ENCODE assay signal across 18 mouse cellular contexts in the genomic region with DNA sequence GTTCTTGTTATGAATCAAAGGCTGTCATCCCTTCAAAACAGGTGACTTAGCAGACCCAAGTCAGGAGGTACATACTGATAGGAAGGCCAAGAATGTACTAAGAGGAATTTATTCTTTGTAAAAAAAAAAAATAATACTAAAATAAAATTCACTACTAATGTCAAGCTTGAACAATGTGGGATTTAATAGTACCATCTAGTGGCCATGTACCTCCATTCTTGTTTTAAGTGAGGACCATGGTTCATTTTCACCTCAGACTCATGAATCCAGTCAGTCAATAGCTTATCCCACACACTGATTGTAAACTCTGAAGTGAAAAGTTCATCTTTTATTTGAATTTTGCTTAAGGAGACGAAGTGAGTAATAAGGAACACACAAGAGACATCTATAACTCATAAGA. TPM values are rescaled to one million over a fixed set of nuclear protein-coding genes. Genes with fewer than 3 reads are reported as not detected.
DNase-seq lines count a peak whose midpoint lies in the region; ATAC-seq and TF ChIP-seq lines count a peak whose summit lies in the region.
"Had no signal": no experiment of that assay in that cellular context is flagged by ENCODE, and none has a peak within 500 bp of the region (broad histone marks: within the 10 kb centered on the region; RNA-seq: fewer than 3 reads in every experiment).

No protein-coding gene starts in this region.

- intact Hi-C loops in heart, adult 2 months (cut with DNase I): no loop called here

- no peaks in the 10 kb centered on the region for H3K4me1 ChIP-seq in heart, adult 2 months (ENCODE audit: control insufficient read depth, insufficient read depth, low read length)
- H3K4me1 ChIP-seq in kidney, postnatal 0 days (replicated peaks; ENCODE audit: insufficient read depth, low read length): no peaks in the 10 kb centered on the region
- H3K4me1 ChIP-seq in lung, postnatal 0 days (ENCODE audit: insufficient read depth, low read depth, low read length): no peaks in the 10 kb centered on the region
- H3K4me1 ChIP-seq: heart, embryonic 10.5 days; hindbrain, embryonic 12.5 days had no signal

- 0 out of 2 replicates have a peak, but pooled peaks cover 2% of the 10 kb centered on the region for H3K27me3 ChIP-seq in heart, adult 2 months (ENCODE audit: control insufficient read depth, insufficient read depth, low read length)
- no peaks in the 10 kb centered on the region for H3K27me3 ChIP-seq in kidney, postnatal 0 days (ENCODE audit: insufficient read depth, low read length)
- H3K27me3 ChIP-seq in lung, postnatal 0 days (replicated peaks; ENCODE audit: insufficient read depth, low read length): no peaks in the 10 kb centered on the region
- H3K27me3 ChIP-seq: hindbrain, embryonic 12.5 days had no signal

- H3K4me3 ChIP-seq in heart, adult 2 months: no peak overlapping the region
- H3K4me3 ChIP-seq in kidney, postnatal 0 days (replicated peaks; ENCODE audit: low read depth, low read length): no peak overlapping the region
- no peak overlapping the region for H3K4me3 ChIP-seq in lung, postnatal 0 days (ENCODE audit: low read depth, low read length)
- H3K4me3 ChIP-seq: embryonic facial prominence, embryonic 10.5 days; heart, embryonic 10.5 days; hindbrain, embryonic 12.5 days had no signal

- TF ChIP-seq POLR2A in heart, adult 2 months (IDR thresholded peaks at IDR 0.05; ENCODE audit: insufficient read depth, low read depth, low read length): no peak

- no peaks in the 10 kb centered on the region for H3K36me3 ChIP-seq in heart, adult 2 months (ENCODE audit: control insufficient read depth, insufficient read depth, low read length)
- no peaks in the 10 kb centered on the region for H3K36me3 ChIP-seq in kidney, postnatal 0 days (ENCODE audit: insufficient read depth, low read length)
- H3K36me3 ChIP-seq in lung, postnatal 0 days (ENCODE audit: insufficient read depth, low read length): no peaks in the 10 kb centered on the region
- H3K36me3 ChIP-seq: embryonic facial prominence, embryonic 10.5 days; heart, embryonic 10.5 days; hindbrain, embryonic 12.5 days had no signal

- H3K4me2 ChIP-seq in kidney, postnatal 0 days (ENCODE audit: low read length): no peak overlapping the region
- H3K4me2 ChIP-seq in lung, postnatal 0 days (replicated peaks; ENCODE audit: low read depth, low read length): no peak overlapping the region
- H3K4me2 ChIP-seq: hindbrain, embryonic 12.5 days had no signal

- H3K79me2 ChIP-seq in heart, adult 2 months (replicated peaks; ENCODE audit: control insufficient read depth, insufficient read depth, low read length): no peaks in the 10 kb centered on the region

- no peak for ATAC-seq in kidney, postnatal 0 days (replicated peaks; ENCODE audit: low FRiP score, low read depth)
- no peak for ATAC-seq in lung, postnatal 0 days
- ATAC-seq: forebrain, embryonic 14.5 days; hindbrain, embryonic 16.5 days had no signal

- no peak overlapping the region for H3K9ac ChIP-seq in heart, adult 2 months (ENCODE audit: low read depth, low read length)
- H3K9ac ChIP-seq in kidney, postnatal 0 days (ENCODE audit: low read depth, low read length): no peak overlapping the region
- H3K9ac ChIP-seq in lung, postnatal 0 days (replicated peaks; ENCODE audit: low read depth): no peak overlapping the region
- H3K9ac ChIP-seq: hindbrain, embryonic 12.5 days had no signal

- 74% methylated on average over 1 of the region's 1 CpGs for WGBS in heart, adult 2 months
- 80% methylated on average over 1 of the region's 1 CpGs for WGBS in kidney, postnatal 0 days
- 60% methylated on average over 1 of the region's 1 CpGs for WGBS in lung, postnatal 0 days

- H3K9me3 ChIP-seq in kidney, postnatal 0 days (replicated peaks; ENCODE audit: low read length): no peaks in the 10 kb centered on the region
- H3K9me3 ChIP-seq in lung, postnatal 0 days (ENCODE audit: low read length): no peaks in the 10 kb centered on the region
- H3K9me3 ChIP-seq: embryonic facial prominence, embryonic 10.5 days; heart, embryonic 10.5 days; hindbrain, embryonic 12.5 days had no signal

- TF ChIP-seq EP300 in heart, adult 2 months (IDR thresholded peaks at IDR 0.05; ENCODE audit: insufficient read depth, low read depth, low read length): no peak
- no peak for TF ChIP-seq EP300 in lung, postnatal 0 days (IDR thresholded peaks at IDR 0.05)

- no peak overlapping the region for H3K27ac ChIP-seq in heart, adult 2 months
- H3K27ac ChIP-seq in kidney, postnatal 0 days: no peak overlapping the region
- no peak overlapping the region for H3K27ac ChIP-seq in lung, postnatal 0 days (ENCODE audit: low read length)
- H3K27ac ChIP-seq: embryonic facial prominence, embryonic 10.5 days; heart, embryonic 10.5 days; hindbrain, embryonic 12.5 days had no signal

- DNase-seq in heart, adult 2 months: no peak
- DNase-seq in heart, postnatal 4 days: no peak
- no peak for DNase-seq in kidney, postnatal 0 days (ENCODE audit: low spot score)
- no peak for DNase-seq in kidney, postnatal 10 days
- no peak for DNase-seq in lung, postnatal 0 days (ENCODE audit: low spot score)
- DNase-seq in lung, postnatal 10 days: no peak
- no peak for DNase-seq in spleen, postnatal 4 days (ENCODE audit: low spot score in 2 of 2)
- DNase-seq: adrenal gland, adult 8-10 months; adrenal gland, postnatal 36 days; cerebellum, adult 2 months; cerebellum, postnatal 10 days; gastrocnemius, postnatal 36 days; heart, adult 11 months had no signal

- TF ChIP-seq CTCF in heart, adult 2 months (IDR thresholded peaks at IDR 0.05): 0 out of 2 replicates have a peak, but pooled peaks have one; percentile 18
- peak; percentile 31; the same call in 1 of the 2 replicates for TF ChIP-seq CTCF in kidney, postnatal 0 days (IDR thresholded peaks at IDR 0.05; ENCODE audit: low read depth)
- peak; percentile 15; the same call in 1 of the 2 replicates for TF ChIP-seq CTCF in lung, postnatal 0 days (IDR thresholded peaks at IDR 0.05)

RNA-seq across cellular contexts. Expression of a gene that starts 25.9 kb away (rescaled TPM):
- 10 to 100 TPM; 29.8 to 33.4 TPM for total RNA-seq in heart, adult 2 months (2021)
- polyA plus RNA-seq in heart, adult 2 months (2012; rRNA removed): 9.8 and 16.3 TPM in 2 replicates
- 10 to 100 TPM; 30.2 to 30.9 TPM for total RNA-seq in heart, postnatal 4 days (2021)
- 9.9 and 10.8 TPM in 2 replicates for polyA plus RNA-seq in kidney, postnatal 0 days (2015; fragmentation: Nextera tagmentation; extraction: Ambion mirVana)
- 3.3 and 3.7 TPM in 2 replicates for polyA plus RNA-seq in lung, postnatal 0 days (2015; fragmentation: Nextera tagmentation; extraction: Ambion mirVana)
